Comparison of ENCODE assay signal across 8 mouse cellular contexts in the genomic region with DNA sequence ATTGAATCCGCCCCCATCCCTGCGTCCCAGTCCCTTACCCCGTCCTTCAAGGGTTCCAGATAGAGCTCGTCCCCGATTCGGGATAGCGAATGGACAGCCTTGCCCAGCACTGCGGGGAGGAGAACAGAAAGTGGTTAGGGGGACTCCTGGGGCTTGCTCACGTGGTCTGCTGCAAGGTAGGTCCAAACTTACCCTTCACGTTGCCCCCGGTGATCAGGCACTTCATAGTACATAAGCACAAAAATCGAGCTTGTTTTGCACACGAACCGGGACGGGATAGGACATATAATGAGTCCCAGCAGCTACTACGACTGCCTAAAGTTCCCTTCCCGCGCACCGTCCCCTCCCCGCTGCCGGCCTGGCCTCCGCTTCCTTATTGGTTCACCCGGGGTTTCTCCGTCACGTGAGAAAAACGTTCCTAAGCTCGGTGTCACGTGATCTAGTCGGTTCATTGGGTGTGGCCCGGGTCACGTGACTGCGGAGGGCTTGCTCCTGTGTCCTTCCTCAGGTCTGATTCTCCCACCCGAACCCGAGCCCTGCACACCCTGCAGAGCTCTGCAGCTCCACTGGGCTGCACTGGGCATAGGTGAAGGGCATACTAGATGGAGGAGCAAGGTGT. TPM values are rescaled to one million over a fixed set of nuclear protein-coding genes. Genes with fewer than 3 reads are reported as not detected.
DNase-seq lines count a peak whose midpoint lies in the region; ATAC-seq and TF ChIP-seq lines count a peak whose summit lies in the region.

A gene (minus strand): TSS at position 372 of the 619 bp plus-strand sequence.

- ATAC-seq in embryonic facial prominence, embryonic 13.5 days (ENCODE audit: insufficient number of reproducible peaks, insufficient read depth, low FRiP score, low TSS enrichment, low read depth) = peak; percentile 78
- ATAC-seq in limb, embryonic 12.5 days (ENCODE audit: insufficient number of reproducible peaks, insufficient read depth, low FRiP score, low TSS enrichment, low read depth) = peak; percentile 87
- peak; percentile 85 for ATAC-seq in midbrain, embryonic 15.5 days (replicated peaks)

- no peak for TF ChIP-seq CTCF in kidney, adult 2 months (conservative IDR thresholded peaks at IDR 0.05; ENCODE audit: insufficient read depth, insufficient read length, low read depth, low read length)
- no peak for TF ChIP-seq CTCF in spleen, adult 2 months (IDR thresholded peaks at IDR 0.05; ENCODE audit: extremely low read depth, insufficient read depth, insufficient read length, insufficient replicate concordance)

- peak; percentile 75 for TF ChIP-seq POLR2A in kidney, adult 2 months (IDR thresholded peaks at IDR 0.05; ENCODE audit: low read depth, low read length)
- peak; percentile 26 for TF ChIP-seq POLR2A in spleen, adult 2 months (IDR thresholded peaks at IDR 0.05; ENCODE audit: low read depth, low read length)

- H3K9me3 ChIP-seq in embryonic facial prominence, embryonic 13.5 days = no peaks in the 10 kb centered on the region
- H3K9me3 ChIP-seq in limb, embryonic 12.5 days = no peaks in the 10 kb centered on the region
- no peaks in the 10 kb centered on the region for H3K9me3 ChIP-seq in midbrain, embryonic 15.5 days

- H3K4me2 ChIP-seq in embryonic facial prominence, embryonic 13.5 days = peak within 1 kb of the TSS; percentile 96
- peak within 1 kb of the TSS; percentile 94 for H3K4me2 ChIP-seq in limb, embryonic 12.5 days
- H3K4me2 ChIP-seq in midbrain, embryonic 15.5 days = peak within 1 kb of the TSS; percentile 97

- H3K27me3 ChIP-seq in embryonic facial prominence, embryonic 13.5 days = peaks cover 12% of the 10 kb centered on the region
- no peaks in the 10 kb centered on the region for H3K27me3 ChIP-seq in kidney, adult 2 months (replicated peaks; ENCODE audit: control insufficient read depth, insufficient read depth, low read length)
- peaks cover 19% of the 10 kb centered on the region for H3K27me3 ChIP-seq in limb, embryonic 12.5 days
- H3K27me3 ChIP-seq in midbrain, embryonic 15.5 days (replicated peaks) = no peaks in the 10 kb centered on the region; the same call in 1 of the 2 replicates
- H3K27me3 ChIP-seq in spleen, adult 2 months (ENCODE audit: control insufficient read depth, insufficient read depth, low read length) = no peaks in the 10 kb centered on the region

- H3K4me1 ChIP-seq in embryonic facial prominence, embryonic 13.5 days = peaks cover 26% of the 10 kb centered on the region
- H3K4me1 ChIP-seq in kidney, adult 2 months (ENCODE audit: control insufficient read depth, insufficient read depth, low read length) = peaks cover 14% of the 10 kb centered on the region
- H3K4me1 ChIP-seq in limb, embryonic 12.5 days (replicated peaks) = peaks cover 29% of the 10 kb centered on the region
- H3K4me1 ChIP-seq in midbrain, embryonic 15.5 days = peaks cover 21% of the 10 kb centered on the region
- H3K4me1 ChIP-seq in spleen, adult 2 months (ENCODE audit: control insufficient read depth, insufficient read depth, insufficient read length) = peaks cover 33% of the 10 kb centered on the region

- DNase-seq in 3134 (ENCODE audit: extremely low read depth, insufficient read length, low spot score) = peak; percentile 95
- DNase-seq in adrenal gland, postnatal 36 days = peak; percentile 95 to 98
- DNase-seq in heart, adult 18-20 months = peak; percentile 98
- DNase-seq in kidney, adult 2 months = peak; percentile 99
- peak; percentile 93 to 98 for DNase-seq in spleen, adult 2 months (ENCODE audit: low read depth in 1 of 2, low spot score in 2 of 2)

- peak within 1 kb of the TSS; percentile 78 for H3K27ac ChIP-seq in embryonic facial prominence, embryonic 13.5 days
- peak within 1 kb of the TSS; percentile 54 for H3K27ac ChIP-seq in kidney, adult 2 months (ENCODE audit: insufficient read depth, low read depth, low read length)
- peak within 1 kb of the TSS; percentile 72 for H3K27ac ChIP-seq in limb, embryonic 12.5 days
- peak within 1 kb of the TSS; percentile 55 for H3K27ac ChIP-seq in midbrain, embryonic 15.5 days
- H3K27ac ChIP-seq in spleen, adult 2 months (ENCODE audit: insufficient read depth, low read length) = peak within 1 kb of the TSS; percentile 88

- under 1% methylated on average over 34 of the region's 34 CpGs for WGBS in embryonic facial prominence, embryonic 13.5 days
- under 1% methylated on average over 34 of the region's 34 CpGs for WGBS in kidney, adult 2 months
- under 1% methylated on average over 34 of the region's 34 CpGs for WGBS in limb, embryonic 12.5 days
- under 1% methylated on average over 34 of the region's 34 CpGs for WGBS in midbrain, embryonic 15.5 days
- WGBS in spleen, adult 2 months = under 1% methylated on average over 34 of the region's 34 CpGs

- H3K36me3 ChIP-seq in embryonic facial prominence, embryonic 13.5 days = peaks cover 40% of the 10 kb centered on the region
- H3K36me3 ChIP-seq in kidney, adult 2 months (ENCODE audit: control insufficient read depth, insufficient read depth, low read length) = no peaks in the 10 kb centered on the region
- peaks cover 39% of the 10 kb centered on the region for H3K36me3 ChIP-seq in limb, embryonic 12.5 days
- peaks cover 5% of the 10 kb centered on the region; the same call in 1 of the 2 replicates for H3K36me3 ChIP-seq in midbrain, embryonic 15.5 days (replicated peaks)
- peaks cover 8% of the 10 kb centered on the region for H3K36me3 ChIP-seq in spleen, adult 2 months (ENCODE audit: control insufficient read depth, insufficient read depth, low read length)

- peak within 1 kb of the TSS; percentile 75 for H3K4me3 ChIP-seq in embryonic facial prominence, embryonic 13.5 days
- H3K4me3 ChIP-seq in kidney, adult 2 months (ENCODE audit: insufficient read depth, low read depth, low read length) = peak within 1 kb of the TSS; percentile 65
- peak within 1 kb of the TSS; percentile 71 for H3K4me3 ChIP-seq in limb, embryonic 12.5 days (replicated peaks)
- H3K4me3 ChIP-seq in midbrain, embryonic 15.5 days = peak within 1 kb of the TSS; percentile 55
- H3K4me3 ChIP-seq in spleen, adult 2 months (ENCODE audit: extremely low read depth, insufficient read depth, insufficient read length) = peak within 1 kb of the TSS; percentile 86

- H3K9ac ChIP-seq in embryonic facial prominence, embryonic 13.5 days = peak within 1 kb of the TSS; percentile 87
- peak within 1 kb of the TSS; percentile 86 for H3K9ac ChIP-seq in limb, embryonic 12.5 days (replicated peaks)
- peak within 1 kb of the TSS; percentile 73 for H3K9ac ChIP-seq in midbrain, embryonic 15.5 days

RNA-seq across cellular contexts. Expression of the gene that starts here (rescaled TPM):
- 1 to 10 TPM; 7.6 TPM for total RNA-seq in adrenal gland, postnatal 36 days (2021)
- polyA plus RNA-seq in embryonic facial prominence, embryonic 13.5 days (2015; fragmentation: Nextera tagmentation; extraction: Ambion mirVana) = 34.1 and 37.3 TPM in 2 replicates
- total RNA-seq in heart, adult 18-20 months (2021) = 1 to 10 TPM; 4.5 to 4.8 TPM
- polyA plus RNA-seq in kidney, adult 2 months (2012; rRNA removed) = 18.4 and 19.2 TPM in 2 replicates
- 38.4 and 44.9 TPM in 2 replicates for polyA plus RNA-seq in limb, embryonic 12.5 days (2016; fragmentation: Nextera tagmentation; extraction: Ambion mirVana)
- 23.7 and 24.9 TPM in 2 replicates for polyA plus RNA-seq in midbrain, embryonic 15.5 days (2015; fragmentation: Nextera tagmentation; extraction: Ambion mirVana)
- 53.1 and 62.9 TPM in 2 replicates for polyA plus RNA-seq in spleen, adult 2 months (2012; rRNA removed)

Comparison
In these comparisons a context has a peak if more than half of its experiments do, and no peak if none do; other contexts are left out.
1. Peak in every context shown above with its lines: DNase-seq, ATAC-seq, H3K4me3 ChIP-seq and H3K27ac ChIP-seq.